Mouse (Mus musculus) cerebellum, postnatal 36 days (tissue): ENCODE data around the gene Mrtfa.
A peak's percentile ranks its signal among the peaks of the same experiment; 100 is the strongest.

Source experiments
- DNase-seq, 2 experiments: peaks; one replicate each; pipeline ENCODE4 v3.0.0; 2021 to 2022; ENCODE audit warnings: mixed read lengths in 2 of 2

The Mrtfa gene

GRCm38 (mm10) chr15:81022437-81022836, 168.1 kb downstream of the Mrtfa start:
- no peak for DNase-seq

- no peak for DNase-seq
These were observed 169.2 kb downstream of the Mrtfa start for GRCm38 (mm10) chr15:81021377-81021776.

DNA sequence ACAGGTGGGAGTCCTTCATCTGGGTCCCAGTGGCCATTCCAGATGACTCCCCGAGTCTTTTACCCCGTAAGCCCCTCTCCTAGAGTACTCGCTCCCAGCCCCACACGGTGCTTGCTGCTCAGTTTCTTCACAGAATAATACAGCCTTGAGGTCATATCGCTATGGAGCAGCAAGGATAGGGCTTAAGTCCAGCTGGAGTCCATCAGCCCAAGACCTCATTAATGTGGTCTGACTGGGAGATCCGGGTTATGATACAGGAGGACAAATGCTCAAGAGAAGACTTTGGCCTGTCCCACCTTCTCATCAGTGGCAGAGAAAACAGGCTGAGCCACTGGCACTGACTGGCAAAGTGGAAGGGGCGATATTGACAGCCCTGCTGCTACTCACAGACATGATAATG, 173.2 kb downstream of the Mrtfa start:
- no peak for DNase-seq

DNA sequence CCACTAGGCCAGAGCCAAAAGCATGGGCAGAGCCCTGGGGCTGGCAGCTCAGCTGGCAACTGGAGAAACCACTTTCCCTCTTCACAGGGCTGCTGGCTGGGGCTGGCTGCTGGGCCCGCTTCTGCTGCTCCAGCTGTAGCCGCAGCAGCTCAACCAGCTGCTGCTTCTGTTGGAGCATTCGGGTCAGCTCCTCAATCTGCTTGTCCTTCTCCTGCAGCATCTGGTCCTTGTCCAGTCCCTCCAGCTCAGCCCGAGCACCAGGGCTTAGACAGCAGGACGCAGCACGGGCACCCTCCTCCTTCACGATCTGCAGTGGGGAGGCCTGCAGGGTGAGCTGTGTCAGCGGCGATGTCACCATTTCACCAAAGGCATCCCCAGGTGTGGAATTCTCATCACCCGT, 174.1 kb downstream of the Mrtfa start:
- no peak for DNase-seq

- no peak for DNase-seq
These were observed 175.4 kb downstream of the Mrtfa start for GRCm38 (mm10) chr15:81015068-81015744.

- DNase-seq = no peak
These were observed 177.4 kb downstream of the Mrtfa start for GRCm38 (mm10) chr15:81013186-81013585.

GRCm38 (mm10) chr15:81012359-81012758, 178.2 kb downstream of the Mrtfa start:
- no peak for DNase-seq

DNA sequence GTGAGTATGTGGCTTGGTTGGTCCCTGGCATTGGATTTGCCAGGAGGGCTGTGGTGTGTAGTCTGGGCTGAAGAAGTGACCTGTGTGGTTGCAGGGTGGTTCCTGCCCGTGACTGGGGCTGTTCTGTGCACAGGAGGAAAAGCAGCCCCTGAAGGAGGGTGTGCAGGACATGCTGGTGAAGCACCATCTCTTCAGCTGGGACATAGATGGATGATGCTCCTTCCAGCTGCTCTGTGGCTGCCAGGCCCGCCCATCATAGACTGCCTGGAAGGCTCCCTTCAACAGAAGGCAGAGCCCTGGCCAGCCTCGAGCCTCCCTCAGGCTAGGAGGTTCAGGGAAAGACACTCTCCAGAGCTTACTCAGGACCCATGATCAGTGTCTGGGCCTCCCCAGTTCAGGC, 179.0 kb downstream of the Mrtfa start:
- DNase-seq = no peak

GRCm38 (mm10) chr15:81010114-81010513, 180.4 kb downstream of the Mrtfa start:
- DNase-seq = no peak

DNA sequence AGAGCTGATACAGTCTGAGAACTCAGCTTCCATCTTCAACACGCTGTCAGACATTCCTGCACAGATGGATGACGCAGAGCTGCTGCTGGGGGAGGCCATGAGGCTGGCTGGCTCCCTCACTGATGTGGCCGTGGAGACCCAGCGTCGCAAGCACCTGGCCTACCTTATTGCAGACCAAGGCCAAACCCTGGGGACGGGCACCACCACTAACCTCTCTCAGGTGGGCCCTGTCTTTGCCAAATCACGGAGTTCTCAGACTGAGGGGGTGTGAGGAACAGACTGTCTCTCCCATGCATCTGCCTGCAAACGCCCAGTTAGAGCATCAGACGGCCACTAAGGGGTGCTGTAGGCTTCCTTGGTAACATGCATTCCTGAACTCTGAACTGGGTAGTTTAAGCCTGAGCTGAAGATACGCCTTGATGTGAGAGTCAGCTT, 181.9 kb downstream of the Mrtfa start:
- no peak for DNase-seq

DNA sequence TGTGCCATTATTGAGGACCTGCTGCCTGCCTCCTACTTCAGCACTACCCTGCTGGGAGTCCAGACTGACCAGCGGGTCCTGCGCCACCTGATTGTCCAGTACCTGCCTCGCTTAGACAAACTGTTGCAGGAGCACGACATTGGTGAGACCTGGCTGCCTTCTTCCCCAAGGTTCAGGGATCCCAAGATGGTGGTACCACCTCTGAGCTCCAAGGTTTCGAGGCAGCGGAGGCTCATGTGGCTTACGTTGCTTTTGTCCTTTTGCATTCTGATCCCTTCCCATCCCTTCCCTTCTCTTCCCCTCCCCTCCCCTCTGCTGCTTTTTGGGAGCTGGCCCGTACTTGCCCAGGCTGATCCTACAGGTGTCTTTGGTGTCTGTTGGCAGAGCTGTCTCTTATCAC, 182.7 kb downstream of the Mrtfa start:
- DNase-seq = no peak

DNA sequence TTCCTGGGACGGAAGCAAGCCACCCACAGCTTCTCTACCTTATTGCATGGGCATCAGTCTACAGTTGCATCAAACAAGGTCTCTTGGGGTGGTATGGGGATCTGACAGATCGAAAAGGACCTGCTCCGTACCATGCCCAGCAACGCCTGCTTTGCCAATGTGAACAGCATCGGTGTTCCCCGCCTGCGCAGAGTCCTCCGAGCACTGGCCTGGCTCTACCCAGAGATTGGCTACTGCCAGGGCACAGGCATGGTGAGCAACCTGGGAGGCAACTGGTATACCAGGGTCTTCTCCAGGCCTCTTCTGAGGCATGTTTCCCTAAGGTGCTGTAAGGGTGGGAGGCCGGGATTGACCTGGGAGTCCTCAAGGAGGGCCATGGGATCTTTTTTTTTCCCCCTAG, 183.2 kb downstream of the Mrtfa start:
- DNase-seq = no peak

- peak; percentile 56 to 58 for DNase-seq
These were observed 184.3 kb downstream of the Mrtfa start for GRCm38 (mm10) chr15:81006127-81006735.

GRCm38 (mm10) chr15:81000419-81001138, 190.0 kb downstream of the Mrtfa start:
- DNase-seq = no peak

GRCm38 (mm10) chr15:80997077-80997476, 193.5 kb downstream of the Mrtfa start:
- DNase-seq = no peak

GRCm38 (mm10) chr15:80996090-80996835, 194.3 kb downstream of the Mrtfa start:
- no peak for DNase-seq

- no peak for DNase-seq
These were observed 195.6 kb downstream of the Mrtfa start for GRCm38 (mm10) chr15:80994959-80995358.

GRCm38 (mm10) chr15:80989712-80990111, 200.8 kb downstream of the Mrtfa start:
- DNase-seq = no peak

GRCm38 (mm10) chr15:80988331-80988730, 202.2 kb downstream of the Mrtfa start:
- DNase-seq = no peak

DNA sequence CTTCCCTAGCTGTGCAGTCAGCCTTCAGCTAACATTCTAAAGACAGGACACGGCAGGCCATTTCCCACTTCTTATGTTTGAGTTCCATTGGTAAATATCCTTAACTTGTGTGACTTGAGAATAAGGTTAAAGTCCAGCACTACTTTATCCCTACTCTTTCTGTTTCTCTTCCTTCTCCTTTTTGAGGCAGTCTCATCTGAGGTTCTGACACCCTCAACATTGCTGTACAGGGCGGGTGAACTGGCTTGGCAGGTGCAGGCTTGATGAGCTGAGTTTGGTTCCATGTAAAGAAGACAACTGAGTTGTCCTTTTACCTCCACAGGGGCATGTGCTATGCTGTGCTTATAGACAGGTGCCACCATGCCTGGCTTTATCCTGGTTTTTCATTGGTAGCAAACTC, 207.3 kb downstream of the Mrtfa start:
- no peak for DNase-seq

DNA sequence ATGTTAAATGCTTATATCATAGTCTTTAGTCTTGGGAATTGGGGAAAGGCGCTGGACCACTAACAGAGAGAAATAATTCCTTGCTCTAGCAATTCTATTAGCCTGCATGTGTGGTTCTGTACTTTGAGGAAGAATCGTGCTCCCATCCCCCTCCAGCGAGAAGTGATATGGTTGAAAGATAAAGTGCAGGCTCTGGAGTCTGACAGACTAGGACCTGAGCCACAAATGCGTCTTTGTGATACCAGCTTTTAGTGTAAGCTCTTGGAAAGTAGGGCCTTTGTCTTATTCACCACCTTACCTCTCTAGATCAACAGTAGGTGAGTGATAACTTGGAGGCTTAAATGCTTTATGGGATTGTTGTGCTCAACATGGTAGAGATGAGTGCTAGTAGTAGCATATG, 209.4 kb downstream of the Mrtfa start:
- no peak for DNase-seq

DNA sequence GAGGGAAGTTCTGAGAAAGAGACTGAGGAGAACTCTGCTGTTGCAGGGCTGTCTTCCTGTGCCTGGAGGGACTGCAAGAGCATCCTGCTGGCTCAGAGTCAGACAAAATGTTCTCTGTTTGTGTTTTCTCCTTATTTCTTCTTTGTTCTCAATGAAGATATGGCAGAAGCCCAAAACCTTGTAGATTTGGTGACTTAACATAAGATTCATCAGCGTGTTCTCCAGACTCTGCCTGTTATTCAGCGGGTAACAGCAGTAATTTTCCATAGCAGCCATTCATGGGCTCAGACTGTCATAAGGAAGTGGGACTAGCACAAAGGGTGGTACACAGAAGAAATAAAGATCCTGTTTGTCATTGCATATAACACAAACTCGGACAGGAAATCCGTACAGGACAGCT, 210.9 kb downstream of the Mrtfa start:
- no peak for DNase-seq

DNA sequence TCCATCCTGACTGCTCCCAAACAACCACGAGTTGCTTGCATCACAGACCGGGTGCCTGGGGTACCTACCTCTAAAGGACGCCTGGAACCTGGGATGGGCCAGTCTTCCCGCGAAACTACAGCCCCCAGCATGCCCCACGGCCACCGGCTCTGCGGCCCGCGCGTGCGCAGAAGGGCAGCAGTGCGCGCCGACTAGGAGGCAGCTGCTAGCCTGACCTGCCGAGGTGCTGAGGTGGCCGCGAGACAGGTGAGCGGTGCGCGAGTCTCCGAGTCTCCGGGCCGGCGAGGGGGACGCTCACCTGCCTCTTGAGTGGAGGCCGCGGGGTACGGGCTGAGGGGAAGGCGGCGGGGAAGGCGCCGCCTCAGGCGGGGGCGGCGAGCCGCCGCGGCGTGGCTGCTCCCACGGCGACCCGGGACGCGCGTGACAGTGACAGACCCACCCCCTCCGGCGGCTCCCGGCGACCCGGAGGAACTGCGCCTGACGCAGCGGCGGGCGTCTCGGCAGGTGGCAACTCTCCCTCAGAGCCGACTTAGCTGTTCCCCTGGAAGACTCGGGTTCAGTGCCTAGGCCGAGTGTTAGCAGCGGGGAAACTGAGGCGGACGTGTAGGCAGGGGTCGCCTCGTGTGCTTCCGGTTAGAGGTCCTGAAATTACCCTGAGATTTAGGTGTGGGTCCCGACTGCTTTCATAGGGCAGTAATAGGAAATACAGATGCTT, 212.8 kb downstream of the Mrtfa start, which contains the start of gene Sgsm3:
Gene Sgsm3 (plus strand): TSS at position 146 of the 715 bp plus-strand sequence.
- peak; percentile 88 to 92 for DNase-seq
